Mouse (Mus musculus): ENCODE data around the gene Capg.
"Not testable (repeated sequence)": the region's sequence is repeated elsewhere in the genome, so short reads cannot be mapped to it uniquely, and the experiment has no call there.

Gene Capg

DNA sequence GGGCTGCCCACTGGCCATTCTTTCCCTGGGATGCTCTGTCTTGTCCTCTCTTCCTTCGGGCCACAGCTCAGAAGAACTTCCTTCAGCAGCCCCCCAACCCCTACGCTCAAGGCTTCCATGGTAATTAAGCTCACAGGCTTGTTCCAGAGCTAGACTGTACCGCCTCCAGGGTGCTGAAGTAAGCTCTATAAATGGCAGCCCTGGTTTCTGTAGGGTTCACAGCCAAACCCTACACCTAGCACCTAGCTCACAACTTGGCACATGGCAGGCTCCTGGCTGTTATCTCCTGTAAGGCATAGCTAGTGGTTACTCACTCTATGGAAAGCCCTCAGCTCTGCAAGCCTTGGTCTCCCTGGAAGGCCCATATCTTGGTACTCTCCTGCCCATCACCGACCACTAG is 11.6 kb upstream of the Capg start:
- DNase-seq (ENCODE audit: low read depth, low spot score) = no peak

GRCm38 (mm10) chr6:72533555-72533954 is 10.6 kb upstream of the Capg start:
- DNase-seq (ENCODE audit: low read depth, low spot score) = not testable (repeated sequence)

DNA sequence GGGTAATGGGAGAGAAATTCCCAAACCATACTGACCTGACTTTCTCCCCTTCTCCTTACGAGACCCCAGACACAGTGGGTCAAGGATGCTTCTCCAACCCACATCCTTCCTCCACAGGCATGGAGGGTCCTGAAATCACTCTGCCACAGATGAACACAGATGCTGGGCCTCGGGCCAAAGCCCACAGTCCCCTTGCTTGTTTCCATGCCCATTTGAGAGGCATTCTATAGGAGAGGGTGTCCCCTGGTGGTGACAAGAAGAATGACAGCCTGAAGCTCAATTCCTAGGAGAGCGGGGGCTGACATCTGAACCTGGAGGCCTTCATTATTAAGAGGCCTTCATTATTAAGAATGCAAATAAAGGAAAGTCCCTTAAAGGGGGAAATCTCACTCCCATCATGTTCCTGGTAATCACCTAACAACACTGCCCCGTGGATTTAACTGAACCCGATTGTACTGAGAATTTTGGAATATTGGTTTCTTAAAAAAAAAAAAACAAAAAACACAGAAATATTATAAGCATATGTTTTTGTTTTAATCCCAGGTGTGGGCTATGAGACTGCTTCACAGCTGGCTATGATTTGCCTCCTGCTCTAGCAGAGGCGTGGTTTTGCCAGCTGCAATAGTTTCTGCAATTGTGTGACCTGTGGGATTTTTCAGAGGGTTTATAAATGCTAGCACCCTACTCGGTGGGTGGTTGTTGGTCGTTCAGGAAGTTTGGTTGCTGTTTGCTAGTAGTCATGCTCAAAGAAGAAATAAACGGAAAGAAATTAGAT is 10.0 kb upstream of the Capg start:
- peak; percentile 85 for DNase-seq (ENCODE audit: low read depth, low spot score)

DNA sequence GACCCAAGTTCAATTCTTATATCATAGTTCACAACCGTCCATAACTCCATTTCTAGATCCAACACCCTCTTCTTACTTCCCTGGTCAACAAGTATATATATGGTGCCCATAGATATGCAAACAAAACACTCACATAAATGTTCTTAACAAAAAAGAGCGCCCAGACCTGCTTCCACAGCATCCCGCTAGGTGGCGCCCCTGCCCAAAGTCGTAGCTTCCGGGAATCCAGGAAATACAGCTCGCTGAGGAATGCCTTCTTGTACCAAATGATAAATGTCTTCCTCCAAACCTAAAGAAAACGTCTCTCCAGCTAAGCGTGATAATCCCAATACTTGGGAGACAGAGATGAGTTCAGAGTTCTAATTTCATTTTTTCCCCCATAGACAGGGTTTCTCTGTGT is 9.0 kb upstream of the Capg start:
- peak; percentile 93 for DNase-seq (ENCODE audit: low read depth, low spot score)

- no peak for DNase-seq (ENCODE audit: low read depth, low spot score)
Observed at GRCm38 (mm10) chr6:72537998-72538500, 6.1 kb upstream of the Capg start.

GRCm38 (mm10) chr6:72538562-72539031 is 5.6 kb upstream of the Capg start:
- peak; percentile 94 for DNase-seq (ENCODE audit: low read depth, low spot score)

GRCm38 (mm10) chr6:72543265-72543850 is 833 bp upstream of the Capg start:
- no peak for DNase-seq (ENCODE audit: low read depth, low spot score)

DNA sequence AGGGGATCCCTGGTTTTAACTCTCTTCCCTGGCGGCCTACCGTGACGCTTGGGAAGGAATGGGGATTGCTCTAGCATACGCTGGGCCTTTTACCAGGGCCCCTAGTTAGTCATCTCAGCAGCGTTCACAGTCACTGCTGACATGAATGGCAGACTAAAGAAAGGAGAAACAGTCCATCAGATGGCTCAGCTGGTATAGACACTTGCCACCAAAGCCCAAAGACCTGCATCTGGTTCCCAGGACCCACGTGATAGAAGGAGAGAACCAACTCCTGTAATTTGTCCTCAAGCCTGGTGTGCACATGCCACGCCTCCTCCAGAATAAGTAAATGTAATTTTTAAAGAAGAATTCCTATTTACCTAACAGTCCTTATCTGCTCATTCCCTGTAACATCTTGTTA is 1.2 kb downstream of the Capg start:
- no peak for DNase-seq (ENCODE audit: low read depth, low spot score)

DNA sequence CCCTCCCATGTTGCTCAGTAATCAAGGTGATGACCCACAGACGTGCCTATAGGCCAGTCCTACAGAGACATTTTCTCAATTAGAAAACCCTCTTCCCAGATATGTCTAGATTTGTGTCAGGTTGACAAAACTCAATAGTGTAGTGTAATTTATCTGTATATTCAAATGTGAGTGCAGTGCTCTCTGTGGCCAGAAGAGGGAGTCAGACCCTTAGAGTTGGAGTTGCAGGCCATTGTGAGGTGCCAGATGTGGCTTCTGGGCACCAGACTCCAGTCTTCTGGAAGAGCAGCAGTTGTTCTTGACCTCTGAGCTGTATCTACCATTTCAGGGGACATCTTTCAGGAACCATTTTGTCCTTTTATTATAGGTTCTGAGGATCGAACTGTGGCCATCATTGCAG is 2.9 kb downstream of the Capg start:
- no peak for DNase-seq (ENCODE audit: low read depth, low spot score)

DNA sequence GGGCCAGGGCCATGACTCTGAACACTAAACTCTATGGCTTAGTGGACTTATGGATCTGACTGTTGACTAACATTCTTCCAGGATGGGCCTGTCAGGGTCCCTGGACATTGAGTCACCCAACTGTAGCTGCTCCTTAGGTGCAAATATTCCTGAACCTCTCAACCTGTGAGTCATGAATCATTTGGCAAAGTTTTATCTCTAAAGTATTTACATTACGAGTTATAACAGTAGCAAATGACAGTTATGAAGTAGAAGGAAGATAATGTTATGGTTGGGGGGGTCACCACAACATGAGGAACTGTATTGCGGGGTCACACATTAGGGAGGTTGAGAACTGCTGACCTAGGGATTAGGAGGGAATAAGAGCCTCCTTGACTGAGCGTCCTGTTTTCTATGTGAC is 3.7 kb downstream of the Capg start:
- DNase-seq (ENCODE audit: low read depth, low spot score) = no peak

DNA sequence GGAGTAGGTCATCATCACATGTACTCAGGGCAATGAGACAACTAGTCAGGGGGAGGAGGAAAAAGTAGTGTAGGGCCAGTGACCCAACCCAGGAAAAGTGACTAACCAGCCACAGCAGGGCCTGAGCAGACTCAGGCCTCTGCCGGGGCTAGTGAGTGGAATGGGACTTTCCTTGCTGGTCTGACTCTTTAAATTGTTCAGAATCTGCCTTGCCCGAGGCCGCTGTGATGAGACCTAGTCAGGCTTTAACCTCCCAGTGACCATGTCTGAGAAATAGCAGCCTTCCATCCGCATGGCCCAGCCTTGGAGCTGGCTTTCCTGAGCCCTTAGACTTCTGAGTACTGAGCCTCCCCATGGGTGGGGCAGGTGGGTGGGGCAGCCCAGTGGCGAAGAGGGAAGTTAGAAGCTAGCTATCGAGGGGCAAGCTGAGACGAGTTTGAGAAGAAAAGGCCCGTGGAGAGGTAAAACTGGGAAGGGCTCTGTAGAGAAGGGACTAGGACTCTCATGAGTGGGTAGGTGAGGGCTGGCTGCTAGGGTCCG is 4.9 kb downstream of the Capg start:
- peak; percentile 52 for DNase-seq (ENCODE audit: low read depth, low spot score)

- DNase-seq (ENCODE audit: low read depth, low spot score) = no peak
Observed at GRCm38 (mm10) chr6:72550025-72550424, 5.8 kb downstream of the Capg start.

- peak; percentile 69 for DNase-seq (ENCODE audit: low read depth, low spot score)
Observed at GRCm38 (mm10) chr6:72550503-72551100, 6.4 kb downstream of the Capg start.

DNA sequence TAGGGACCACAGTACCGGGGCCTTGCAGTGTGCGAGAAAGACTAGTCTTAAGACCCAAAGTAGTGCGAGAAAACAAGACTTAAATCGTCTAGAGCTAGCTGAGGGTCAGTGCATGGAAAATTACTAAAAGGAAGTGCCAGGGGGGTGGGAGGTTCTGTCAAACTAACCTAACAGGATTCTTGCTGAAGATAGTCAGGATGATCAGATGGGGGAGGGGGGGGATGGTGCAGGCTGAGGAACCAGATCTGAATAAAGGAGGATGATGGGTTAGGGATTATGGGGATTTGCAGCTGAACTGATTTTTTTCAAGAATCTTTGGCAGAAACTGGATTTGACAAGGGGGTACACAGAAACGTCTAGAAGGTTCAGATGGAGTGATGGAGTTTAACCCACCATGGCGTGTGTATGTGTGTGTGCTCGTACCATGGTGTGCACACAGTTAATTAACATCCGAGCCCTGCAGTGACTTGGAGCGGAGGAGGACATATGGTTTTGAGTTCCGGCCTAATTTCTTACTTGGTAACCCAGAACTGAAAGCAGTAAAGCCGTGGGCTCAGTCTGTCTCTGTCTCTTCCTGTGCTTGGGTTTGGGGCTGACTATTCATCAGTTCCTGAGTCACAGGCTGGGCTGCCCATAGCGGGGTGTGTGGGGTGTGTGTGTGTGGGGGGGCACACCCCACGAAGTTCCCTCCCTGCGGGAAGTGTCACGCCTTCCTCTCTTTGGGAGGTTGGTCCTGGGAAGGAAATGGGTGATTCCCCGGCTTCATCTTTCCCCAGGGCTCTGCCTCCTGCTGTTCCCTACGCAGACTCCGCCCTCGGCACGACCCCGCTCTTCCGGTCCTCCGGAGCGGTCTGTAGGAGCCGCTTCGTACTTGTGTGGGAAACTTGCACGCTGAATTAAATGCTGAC is 8.2 kb downstream of the Capg start:
- peak; percentile 85 for DNase-seq (ENCODE audit: low read depth, low spot score)

DNA sequence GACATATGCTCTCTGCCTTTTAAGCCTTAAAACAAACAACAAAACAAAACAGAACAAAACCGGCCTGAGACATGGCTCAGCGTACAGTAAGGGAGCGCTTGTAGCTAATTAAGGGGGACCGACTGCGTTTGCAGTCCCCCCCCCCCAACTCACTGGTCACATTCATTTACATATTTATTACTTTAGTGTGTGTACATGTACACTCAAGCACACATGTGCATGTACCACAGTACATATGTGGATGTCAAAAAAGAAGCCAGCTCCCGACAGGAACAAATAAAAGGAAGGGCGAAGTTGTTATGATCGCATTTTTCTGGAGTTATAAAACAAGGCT is 8.9 kb downstream of the Capg start:
- DNase-seq (ENCODE audit: low read depth, low spot score) = no peak

- DNase-seq (ENCODE audit: low read depth, low spot score) = no peak
Observed at GRCm38 (mm10) chr6:72560801-72561200, 16.6 kb downstream of the Capg start.

GRCm38 (mm10) chr6:72562486-72562885 is 18.3 kb downstream of the Capg start:
- no peak for DNase-seq (ENCODE audit: low read depth, low spot score)

DNA sequence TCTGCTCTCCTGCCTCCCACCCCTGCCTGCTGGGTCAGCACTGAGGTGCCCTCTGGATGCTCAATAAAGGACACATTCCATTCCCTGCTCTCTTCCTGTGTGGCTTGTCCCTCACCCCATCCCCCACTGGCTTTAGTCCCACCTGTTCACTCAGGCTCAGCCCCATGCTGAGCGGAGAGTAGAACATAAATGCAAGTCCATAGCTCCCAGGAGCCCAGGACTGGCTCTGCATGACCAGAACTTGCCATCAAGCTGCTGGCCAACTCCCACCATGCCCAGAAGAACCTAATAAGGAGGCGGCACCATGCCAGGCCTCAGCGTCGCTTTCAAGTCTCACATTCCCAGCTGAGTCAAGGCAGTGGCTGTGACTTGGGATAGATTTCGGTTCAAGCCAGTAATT is 18.7 kb downstream of the Capg start:
- no peak for DNase-seq (ENCODE audit: low read depth, low spot score)

DNA sequence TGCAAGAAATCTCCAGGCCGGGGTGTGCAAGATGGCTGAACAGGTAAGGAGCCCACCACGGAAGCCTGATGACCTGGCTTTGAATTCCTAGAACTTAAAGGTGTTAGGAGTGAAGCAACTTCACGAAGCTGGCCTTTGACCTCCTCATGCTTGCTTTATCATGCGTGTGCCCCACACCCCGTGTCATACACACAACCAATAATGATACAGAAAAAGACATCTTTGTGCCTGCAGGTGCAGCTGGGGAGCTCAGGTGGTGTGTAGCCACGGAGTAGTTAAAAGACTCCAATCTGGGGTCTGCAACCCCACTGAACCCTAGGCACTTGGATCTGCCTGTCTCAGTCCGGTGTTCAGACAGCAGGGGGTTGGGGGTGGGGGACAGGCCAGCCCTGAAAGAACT is 21.3 kb downstream of the Capg start:
- DNase-seq (ENCODE audit: low read depth, low spot score) = no peak

GRCm38 (mm10) chr6:72566044-72566443 is 21.9 kb downstream of the Capg start:
- peak; percentile 91 for DNase-seq (ENCODE audit: low read depth, low spot score)

- no peak for DNase-seq (ENCODE audit: low read depth, low spot score)
Observed at GRCm38 (mm10) chr6:72567508-72567907, 23.3 kb downstream of the Capg start.

DNA sequence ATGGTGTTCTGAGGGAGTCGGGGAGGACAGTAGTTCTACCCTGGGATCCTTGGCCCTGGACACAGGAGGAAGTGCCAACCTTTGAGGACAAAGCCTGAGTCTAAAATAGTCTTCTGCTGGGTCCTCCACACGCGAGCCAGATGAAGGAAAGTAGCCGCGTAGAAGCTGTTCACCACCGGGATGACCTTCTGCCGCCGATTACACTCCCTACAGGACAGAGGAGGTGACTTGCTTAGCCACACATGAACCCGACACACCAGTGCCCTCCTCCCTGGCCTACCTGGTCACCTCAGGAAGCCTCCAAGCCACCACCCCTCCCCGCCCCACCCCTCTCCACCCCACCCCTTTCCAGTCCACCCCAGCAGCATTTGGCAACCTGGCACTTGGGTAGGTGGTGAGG is 24.5 kb downstream of the Capg start:
- DNase-seq (ENCODE audit: low read depth, low spot score) = no peak
